Mouse (Mus musculus) bone marrow macrophage, adult 2 months (primary cell): ENCODE results near the gene Olfr198.
"Not testable (repeated sequence)": the region's sequence is repeated elsewhere in the genome, so short reads cannot be mapped to it uniquely, and the experiment has no call there.

Experiments used
- CTCF ChIP-seq: IDR thresholded peaks from 2 replicates; pipeline ENCODE4 v1.5.1; 2012; ENCODE audit warnings: low read depth, mild to moderate bottlenecking, low read length, moderate library complexity
- POLR2A ChIP-seq: IDR thresholded peaks from 2 replicates; pipeline ENCODE4 v1.6.1; 2012; ENCODE audit warnings: mild to moderate bottlenecking, low read depth, low read length, borderline replicate concordance

DNA sequence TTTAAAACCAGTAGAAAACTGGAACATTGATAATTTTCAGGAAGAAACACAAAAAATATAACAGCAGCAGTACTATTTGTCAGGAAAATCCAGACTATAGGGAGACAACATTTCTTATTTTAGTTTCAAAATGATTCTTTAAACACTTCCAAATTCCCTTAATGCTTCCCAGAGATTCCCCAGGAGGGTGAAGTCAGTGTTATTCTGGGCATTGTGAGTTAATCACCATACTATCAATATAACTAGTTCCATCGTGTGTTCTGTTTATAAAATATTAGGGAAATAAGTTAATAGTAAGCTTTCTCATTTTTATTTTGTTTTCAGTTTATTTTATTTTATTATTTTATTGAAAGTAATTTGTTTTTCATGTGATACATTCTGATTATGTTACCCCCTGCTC lies at the start of gene Olfr198:
- TF ChIP-seq POLR2A, CTCF: not testable (repeated sequence)
